Mouse (Mus musculus): Measurements from ENCODE around the gene Id3. TPM values are rescaled to one million over a fixed set of nuclear protein-coding genes. Genes with fewer than 3 reads are reported as not detected.

Id3 gene
- polyA plus RNA-seq, 1 experiment from 2014 or later, result 226 TPM

- peaks cover 41% of the 10 kb centered on the region for H3K4me1 ChIP-seq (ENCODE audit: control insufficient read depth, insufficient read depth, low read depth, low read length)
- peak overlapping the region; percentile 60 for H3K4me3 ChIP-seq (ENCODE audit: low read length)
- 6% methylated on average over 11 of the region's 11 CpGs for WGBS
- peak overlapping the region; percentile 75 for H3K9ac ChIP-seq (ENCODE audit: low read depth, low read length)
- H3K27ac ChIP-seq (ENCODE audit: low read depth, low read length), result peak overlapping the region; percentile 81; the same call in 1 of the 2 replicates
- H3K4me2 ChIP-seq (ENCODE audit: low read length), result peak overlapping the region; percentile 84
- H3K9me3 ChIP-seq (ENCODE audit: control insufficient read depth, low read length), result no peaks in the 10 kb centered on the region
- no peaks in the 10 kb centered on the region for H3K36me3 ChIP-seq (ENCODE audit: control insufficient read depth, insufficient read depth, low read length)
- ATAC-seq, result no peak
- H3K27me3 ChIP-seq (replicated peaks; ENCODE audit: control insufficient read depth, insufficient read depth, low read length), result peaks cover 11% of the 10 kb centered on the region
Measured at GRCm38 (mm10) chr4:136145362-136145885, 2.1 kb downstream of the Id3 start.

GRCm38 (mm10) chr4:136145991-136146711 lies 2.9 kb downstream of the Id3 start:
- 12% methylated on average over 7 of the region's 7 CpGs for WGBS
- Histone ChIP-seq H3K9me3 (ENCODE audit: control insufficient read depth, low read length) (no peaks in the 10 kb centered on the region), H3K4me3 (ENCODE audit: low read length) (peak overlapping the region; percentile 60), H3K27me3 (replicated peaks; ENCODE audit: control insufficient read depth, insufficient read depth, low read length) (peaks cover 11% of the 10 kb centered on the region), H3K4me2 (ENCODE audit: low read length) (peak overlapping the region; percentile 84), H3K27ac (ENCODE audit: low read depth, low read length) (peak overlapping the region; percentile 81), H3K36me3 (ENCODE audit: control insufficient read depth, insufficient read depth, low read length) (no peaks in the 10 kb centered on the region), H3K9ac (ENCODE audit: low read depth, low read length) (peak overlapping the region; percentile 75), H3K4me1 (ENCODE audit: control insufficient read depth, insufficient read depth, low read depth, low read length) (peaks cover 38% of the 10 kb centered on the region)
- no peak for ATAC-seq

GRCm38 (mm10) chr4:136146712-136147154 lies 3.4 kb downstream of the Id3 start:
- no peak for ATAC-seq
- no peaks in the 10 kb centered on the region for H3K9me3 ChIP-seq (ENCODE audit: control insufficient read depth, low read length)
- H3K4me1 ChIP-seq (ENCODE audit: control insufficient read depth, insufficient read depth, low read depth, low read length), result peaks cover 38% of the 10 kb centered on the region
- no peaks in the 10 kb centered on the region for H3K36me3 ChIP-seq (ENCODE audit: control insufficient read depth, insufficient read depth, low read length)
- 7% methylated on average over 6 of the region's 6 CpGs for WGBS
- peak overlapping the region; percentile 84 for H3K4me2 ChIP-seq (ENCODE audit: low read length)
- no peak overlapping the region for H3K4me3 ChIP-seq (ENCODE audit: low read length)
- peak overlapping the region; percentile 54 for H3K27ac ChIP-seq (ENCODE audit: low read depth, low read length)
- peaks cover 11% of the 10 kb centered on the region for H3K27me3 ChIP-seq (replicated peaks; ENCODE audit: control insufficient read depth, insufficient read depth, low read length)
- peak overlapping the region; percentile 31; the same call in 1 of the 2 replicates for H3K9ac ChIP-seq (ENCODE audit: low read depth, low read length)

GRCm38 (mm10) chr4:136147436-136148135 lies 4.3 kb downstream of the Id3 start:
- Histone ChIP-seq H3K4me2 (ENCODE audit: low read length) (peak overlapping the region; percentile 88), H3K27ac (ENCODE audit: low read depth, low read length) (peak overlapping the region; percentile 54; the same call in 1 of the 2 replicates), H3K9ac (ENCODE audit: low read depth, low read length) (peak overlapping the region; percentile 64), H3K9me3 (ENCODE audit: control insufficient read depth, low read length) (no peaks in the 10 kb centered on the region), H3K36me3 (ENCODE audit: control insufficient read depth, insufficient read depth, low read length) (no peaks in the 10 kb centered on the region), H3K4me1 (ENCODE audit: control insufficient read depth, insufficient read depth, low read depth, low read length) (peaks cover 33% of the 10 kb centered on the region), H3K27me3 (replicated peaks; ENCODE audit: control insufficient read depth, insufficient read depth, low read length) (peaks cover 11% of the 10 kb centered on the region), H3K4me3 (ENCODE audit: low read length) (peak overlapping the region; percentile 55)
- under 1% methylated on average over 44 of the region's 48 CpGs for WGBS
- ATAC-seq, result peak; percentile 72

GRCm38 (mm10) chr4:136148342-136149044 lies 5.2 kb downstream of the Id3 start:
- H3K4me3 ChIP-seq (ENCODE audit: low read length), result peak overlapping the region; percentile 55
- peak overlapping the region; percentile 64 for H3K9ac ChIP-seq (ENCODE audit: low read depth, low read length)
- H3K9me3 ChIP-seq (ENCODE audit: control insufficient read depth, low read length), result no peaks in the 10 kb centered on the region
- ATAC-seq, result no peak
- 10% methylated on average over 31 of the region's 31 CpGs for WGBS
- H3K27me3 ChIP-seq (replicated peaks; ENCODE audit: control insufficient read depth, insufficient read depth, low read length), result peaks cover 11% of the 10 kb centered on the region
- H3K4me2 ChIP-seq (ENCODE audit: low read length), result peak overlapping the region; percentile 88
- H3K4me1 ChIP-seq (ENCODE audit: control insufficient read depth, insufficient read depth, low read depth, low read length), result peaks cover 27% of the 10 kb centered on the region
- peak overlapping the region; percentile 54; the same call in 1 of the 2 replicates for H3K27ac ChIP-seq (ENCODE audit: low read depth, low read length)
- H3K36me3 ChIP-seq (ENCODE audit: control insufficient read depth, insufficient read depth, low read length), result no peaks in the 10 kb centered on the region

GRCm38 (mm10) chr4:136149045-136149379 lies 5.7 kb downstream of the Id3 start:
- no peaks in the 10 kb centered on the region for H3K36me3 ChIP-seq (ENCODE audit: control insufficient read depth, insufficient read depth, low read length)
- H3K4me2 ChIP-seq (ENCODE audit: low read length), result no peak overlapping the region
- H3K9ac ChIP-seq (ENCODE audit: low read depth, low read length), result no peak overlapping the region
- no peak overlapping the region for H3K4me3 ChIP-seq (ENCODE audit: low read length)
- no peak overlapping the region for H3K27ac ChIP-seq (ENCODE audit: low read depth, low read length)
- H3K9me3 ChIP-seq (ENCODE audit: control insufficient read depth, low read length), result no peaks in the 10 kb centered on the region
- peaks cover 11% of the 10 kb centered on the region for H3K27me3 ChIP-seq (replicated peaks; ENCODE audit: control insufficient read depth, insufficient read depth, low read length)
- ATAC-seq, result no peak
- peaks cover 22% of the 10 kb centered on the region for H3K4me1 ChIP-seq (ENCODE audit: control insufficient read depth, insufficient read depth, low read depth, low read length)
- 89% methylated on average over 2 of the region's 2 CpGs for WGBS

GRCm38 (mm10) chr4:136149734-136150133 lies 6.4 kb downstream of the Id3 start:
- H3K27ac ChIP-seq (ENCODE audit: low read depth, low read length), result no peak overlapping the region
- no peaks in the 10 kb centered on the region for H3K9me3 ChIP-seq (ENCODE audit: control insufficient read depth, low read length)

GRCm38 (mm10) chr4:136150596-136150995 lies 7.3 kb downstream of the Id3 start:
- H3K36me3 ChIP-seq (ENCODE audit: control insufficient read depth, insufficient read depth, low read length), result no peaks in the 10 kb centered on the region
- 49% methylated on average over 4 of the region's 4 CpGs for WGBS
- H3K27me3 ChIP-seq (replicated peaks; ENCODE audit: control insufficient read depth, insufficient read depth, low read length), result peaks cover 9% of the 10 kb centered on the region
- H3K4me1 ChIP-seq (ENCODE audit: control insufficient read depth, insufficient read depth, low read depth, low read length), result peaks cover 12% of the 10 kb centered on the region
- no peaks in the 10 kb centered on the region for H3K9me3 ChIP-seq (ENCODE audit: control insufficient read depth, low read length)
- H3K4me2 ChIP-seq (ENCODE audit: low read length), result no peak overlapping the region
- peak; percentile 18; the same call in 1 of the 2 replicates for ATAC-seq
- H3K27ac ChIP-seq (ENCODE audit: low read depth, low read length), result no peak overlapping the region
- no peak overlapping the region for H3K4me3 ChIP-seq (ENCODE audit: low read length)
- H3K9ac ChIP-seq (ENCODE audit: low read depth, low read length), result no peak overlapping the region

More at GRCm38 (mm10) chr4:136149734-136150133, 6.4 kb downstream of the Id3 start:
- H3K4me3 ChIP-seq (ENCODE audit: low read length), result no peak overlapping the region
- 27% methylated on average over 3 of the region's 3 CpGs for WGBS
- H3K27me3 ChIP-seq (replicated peaks; ENCODE audit: control insufficient read depth, insufficient read depth, low read length), result peaks cover 11% of the 10 kb centered on the region
- ATAC-seq, result no peak
- H3K9ac ChIP-seq (ENCODE audit: low read depth, low read length), result no peak overlapping the region
- H3K4me1 ChIP-seq (ENCODE audit: control insufficient read depth, insufficient read depth, low read depth, low read length), result peaks cover 14% of the 10 kb centered on the region
- no peak overlapping the region for H3K4me2 ChIP-seq (ENCODE audit: low read length)
- H3K36me3 ChIP-seq (ENCODE audit: control insufficient read depth, insufficient read depth, low read length), result no peaks in the 10 kb centered on the region
